Mouse (Mus musculus) testis, adult 2 months (tissue): ENCODE measurements at regions not wholly inside any gene's neighbourhood (a gene's known extent, or its start where the extent isn't known, plus 50 kb on each side); places are given as distances from the start of the nearest gene placed in this dataset.
"Not testable (repeated sequence)": the region's sequence is repeated elsewhere in the genome, so short reads cannot be mapped to it uniquely, and the experiment has no call there.

Experiments
- CTCF ChIP-seq: fragments of 200-500 bp; IDR thresholded peaks from 2 replicates; pipeline ENCODE4 v1.5.1; 2012; ENCODE audit warnings: low read depth, mild to moderate bottlenecking, inconsistent platforms, low read length, moderate library complexity; ENCODE audit not compliant: control insufficient read depth, insufficient read depth, insufficient replicate concordance
- POLR2A ChIP-seq: fragments of 200-500 bp; IDR thresholded peaks from 2 replicates; pipeline ENCODE4 v1.6.1; 2012; ENCODE audit warnings: low read depth, mild to moderate bottlenecking, inconsistent platforms, low read length, moderate library complexity; ENCODE audit not compliant: control insufficient read depth

DNA sequence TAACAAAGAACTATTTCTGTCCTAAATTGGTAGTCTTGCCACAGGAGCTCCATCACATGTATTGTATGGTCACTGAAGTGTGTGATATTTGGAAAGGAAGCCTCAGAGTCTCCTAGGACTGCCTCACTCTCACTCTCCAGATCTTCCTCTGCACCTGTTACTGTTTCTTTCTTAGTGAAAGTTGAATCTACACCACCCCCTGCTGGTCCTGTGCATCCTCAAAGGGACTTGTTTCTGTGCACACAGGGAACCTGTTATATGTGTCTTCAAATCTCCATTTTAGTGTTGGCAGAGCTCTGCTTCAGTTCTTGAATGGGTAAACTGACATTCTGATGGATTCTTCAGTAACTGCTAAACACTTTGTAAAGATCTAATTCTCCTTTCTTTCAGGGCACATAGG lies 276.3 kb upstream of the Zfp386 start:
- not testable (repeated sequence) for TF ChIP-seq CTCF, POLR2A
